Mouse (Mus musculus) embryonic fibroblast, embryonic 13.5 days (primary cell): ENCODE measurements around the gene Klrg1. TPM values are rescaled to one million over a fixed set of nuclear protein-coding genes. Genes with fewer than 3 reads are reported as not detected.
A peak's percentile ranks its signal among the peaks of the same experiment; 100 is the strongest.

Source experiments
- H3K27ac ChIP-seq: 2 replicates; pipeline ENCODE4 v1.5.1; 2012; ENCODE audit warnings: low read length, control low read depth, inconsistent platforms; ENCODE audit not compliant: insufficient read depth
- H3K4me1 ChIP-seq: 2 replicates; pipeline ENCODE4 v1.6.1; 2011; ENCODE audit warnings: low read length; ENCODE audit not compliant: control insufficient read depth, insufficient read depth
- H3K4me3 ChIP-seq: 2 replicates; pipeline ENCODE4 v1.5.1; 2011; ENCODE audit warnings: mild to moderate bottlenecking, control low read depth, low read length; ENCODE audit not compliant: insufficient read depth
- CTCF ChIP-seq: IDR thresholded peaks from 2 replicates; pipeline ENCODE4 v1.5.1; 2011; ENCODE audit warnings: mild to moderate bottlenecking, control low read depth, low read length, moderate library complexity, borderline replicate concordance; ENCODE audit not compliant: insufficient read depth
- POLR2A ChIP-seq: IDR thresholded peaks from 2 replicates; pipeline ENCODE4 v1.6.1; 2011; ENCODE audit warnings: low read depth, mild to moderate bottlenecking, control low read depth, low read length, moderate library complexity
- polyA plus RNA-seq: library from polyadenylated mRNA; stranded (reverse); fragments of >200 nt; gene quantifications from 2 replicates; pipeline ENCODE4 v1.2.4, GENCODE M21; 2011; ENCODE audit warnings: low read depth; ENCODE audit not compliant: missing spikeins, insufficient read length

Gene Klrg1
- polyA plus RNA-seq, 1 experiment = not detected

- no peak overlapping the region for H3K4me3 ChIP-seq
- H3K27ac ChIP-seq = no peak overlapping the region
- TF ChIP-seq POLR2A (no peak), CTCF (no peak)
- H3K4me1 ChIP-seq = no peaks in the 10 kb centered on the region
Observed at GRCm38 (mm10) chr6:122293796-122294195, 11.1 kb upstream of the Klrg1 start.

- Histone ChIP-seq H3K27ac (no peak overlapping the region), H3K4me1 (no peaks in the 10 kb centered on the region), H3K4me3 (no peak overlapping the region)
- TF ChIP-seq CTCF (no peak), POLR2A (no peak)
Observed at GRCm38 (mm10) chr6:122293121-122293520, 10.4 kb upstream of the Klrg1 start.

GRCm38 (mm10) chr6:122292184-122292583 lies 9.5 kb upstream of the Klrg1 start:
- no peak for TF ChIP-seq POLR2A
- TF ChIP-seq CTCF = no peak
- Histone ChIP-seq H3K4me1 (no peaks in the 10 kb centered on the region), H3K27ac (no peak overlapping the region), H3K4me3 (no peak overlapping the region)

- H3K27ac ChIP-seq = no peak overlapping the region
- TF ChIP-seq CTCF (no peak), POLR2A (no peak)
- no peak overlapping the region for H3K4me3 ChIP-seq
- no peaks in the 10 kb centered on the region for H3K4me1 ChIP-seq
Observed at GRCm38 (mm10) chr6:122291735-122292134, 9.1 kb upstream of the Klrg1 start.

GRCm38 (mm10) chr6:122291264-122291663 lies 8.6 kb upstream of the Klrg1 start:
- H3K27ac ChIP-seq = no peak overlapping the region
- no peak for TF ChIP-seq POLR2A
- TF ChIP-seq CTCF = no peak
- no peaks in the 10 kb centered on the region for H3K4me1 ChIP-seq

GRCm38 (mm10) chr6:122290253-122290652 lies 7.6 kb upstream of the Klrg1 start:
- H3K4me3 ChIP-seq = no peak overlapping the region
- H3K4me1 ChIP-seq = no peaks in the 10 kb centered on the region
- peak overlapping the region; percentile 47; the same call in 1 of the 2 replicates for H3K27ac ChIP-seq
- TF ChIP-seq POLR2A = no peak
- no peak for TF ChIP-seq CTCF

More at GRCm38 (mm10) chr6:122291264-122291663, 8.6 kb upstream of the Klrg1 start:
- H3K4me3 ChIP-seq = no peak overlapping the region

- no peak overlapping the region for H3K27ac ChIP-seq
- H3K4me1 ChIP-seq = no peaks in the 10 kb centered on the region
- H3K4me3 ChIP-seq = no peak overlapping the region
- TF ChIP-seq CTCF (no peak), POLR2A (no peak)
Observed at GRCm38 (mm10) chr6:122289313-122289712, 6.6 kb upstream of the Klrg1 start.

GRCm38 (mm10) chr6:122288263-122288662 lies 5.6 kb upstream of the Klrg1 start:
- H3K27ac ChIP-seq = no peak overlapping the region
- H3K4me3 ChIP-seq = no peak overlapping the region
- H3K4me1 ChIP-seq = no peaks in the 10 kb centered on the region
- TF ChIP-seq POLR2A (no peak), CTCF (no peak)

GRCm38 (mm10) chr6:122284823-122285222 lies 2.1 kb upstream of the Klrg1 start:
- Histone ChIP-seq H3K4me3 (no peak overlapping the region), H3K4me1 (no peaks in the 10 kb centered on the region), H3K27ac (no peak overlapping the region)
- TF ChIP-seq CTCF (no peak), POLR2A (no peak)

- Histone ChIP-seq H3K4me1 (no peaks in the 10 kb centered on the region), H3K4me3 (no peak overlapping the region), H3K27ac (no peak overlapping the region)
- no peak for TF ChIP-seq POLR2A
- no peak for TF ChIP-seq CTCF
Observed at GRCm38 (mm10) chr6:122284304-122284703, 1.6 kb upstream of the Klrg1 start.

- Histone ChIP-seq H3K4me3 (no peak overlapping the region), H3K27ac (no peak overlapping the region), H3K4me1 (no peaks in the 10 kb centered on the region)
- no peak for TF ChIP-seq POLR2A
- TF ChIP-seq CTCF = no peak
Observed at GRCm38 (mm10) chr6:122283429-122283828, 747 bp upstream of the Klrg1 start.
